Mouse (Mus musculus): ENCODE data around the gene Btbd6.

- TF ChIP-seq CTCF (IDR thresholded peaks at IDR 0.05; ENCODE audit: insufficient read depth, low read depth, low read length), result no peak
- no peak for TF ChIP-seq POLR2A (IDR thresholded peaks at IDR 0.05; ENCODE audit: insufficient read depth, low read depth, low read length)
Observed at GRCm38 (mm10) chr12:112977156-112977555, 874 bp downstream of the Btbd6 start.
